Mouse (Mus musculus): ENCODE measurements around the gene Pou2f2.

DNA sequence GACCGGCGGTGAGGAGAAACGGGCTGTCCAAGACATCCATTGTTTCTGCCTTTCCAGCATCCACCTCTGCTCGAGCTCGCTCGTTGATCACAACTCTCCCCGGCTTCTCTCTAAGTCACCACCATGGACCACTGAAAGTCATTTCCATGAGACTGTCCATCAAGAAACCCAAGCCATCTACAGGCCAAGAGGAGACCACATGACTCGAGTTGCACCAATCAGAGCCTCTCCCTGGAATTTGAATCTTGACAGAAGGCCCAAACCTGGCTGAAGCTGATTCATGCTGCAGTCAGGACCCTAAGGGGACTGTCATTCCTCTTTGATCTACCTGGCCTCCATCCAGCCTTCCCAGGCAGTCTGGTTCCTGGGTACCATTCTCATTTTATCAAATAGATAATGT, 12.6 kb upstream of the Pou2f2 start:
- no peak for TF ChIP-seq POLR2A (IDR thresholded peaks at IDR 0.05; ENCODE audit: borderline replicate concordance, control insufficient read depth, low read depth, low read length)
- no peak for TF ChIP-seq CTCF (IDR thresholded peaks at IDR 0.05; ENCODE audit: control insufficient read depth, insufficient read depth, low read length)
